Mouse (Mus musculus) liver, embryonic 15.5 days (tissue): Measurements from ENCODE around the gene Gda. TPM values are rescaled to one million over a fixed set of nuclear protein-coding genes. Genes with fewer than 3 reads are reported as not detected.

Source experiments
- ATAC-seq: fragments of 200-750 bp; cut with Nextera tagmentation; 2 replicates; pipeline ENCODE4 v1.8.0; 2017; ENCODE audit warnings: moderate number of reproducible peaks, mild to moderate bottlenecking, moderate library complexity; ENCODE audit not compliant: insufficient read depth
- H3K27ac ChIP-seq: fragments of 300-500 bp; sonication (generic); replicated peaks from 2 replicates; pipeline ENCODE4 v1.5.1; 2015; ENCODE audit warnings: mild to moderate bottlenecking, inconsistent platforms
- H3K27me3 ChIP-seq: fragments of 300-500 bp; sonication (generic); 2 replicates; pipeline ENCODE4 v1.6.1; 2015; ENCODE audit warnings: mild to moderate bottlenecking, inconsistent platforms
- H3K36me3 ChIP-seq: fragments of 300-500 bp; sonication (generic); replicated peaks from 2 replicates; pipeline ENCODE4 v1.6.1; 2015; ENCODE audit warnings: moderate library complexity, mild to moderate bottlenecking, inconsistent platforms
- H3K4me1 ChIP-seq: fragments of 300-500 bp; sonication (generic); replicated peaks from 2 replicates; pipeline ENCODE4 v1.6.1; 2015; ENCODE audit warnings: inconsistent platforms
- H3K4me2 ChIP-seq: fragments of 300-500 bp; sonication (generic); 2 replicates; pipeline ENCODE4 v1.6.1; 2015; ENCODE audit warnings: moderate library complexity, mild to moderate bottlenecking, inconsistent platforms
- H3K4me3 ChIP-seq: fragments of 300-500 bp; sonication (generic); replicated peaks from 2 replicates; pipeline ENCODE4 v1.5.1; 2015; ENCODE audit warnings: mild to moderate bottlenecking, inconsistent platforms
- H3K9ac ChIP-seq: fragments of 300-500 bp; sonication (generic); 2 replicates; pipeline ENCODE4 v1.6.1; 2015; ENCODE audit warnings: moderate library complexity, mild to moderate bottlenecking, inconsistent platforms
- H3K9me3 ChIP-seq: fragments of 300-500 bp; sonication (generic); replicated peaks from 2 replicates; pipeline ENCODE4 v1.6.1; 2016; ENCODE audit warnings: inconsistent platforms
- WGBS: fragments of 180-500 bp; shearing (Covaris S2); methylation state at CpG from one replicate; pipeline ENCODE4 v1.1.7; 2015; ENCODE audit warnings: mixed read lengths; ENCODE audit not compliant: insufficient replicate concordance; 5-methylcytosine and 5-hydroxymethylcytosine counted together
- polyA plus RNA-seq: library from polyadenylated mRNA; unstranded; fragments of >200 nt; fragmentation: Nextera tagmentation; extraction: Ambion mirVana; gene quantifications from 2 replicates; pipeline ENCODE4 v1.2.1, GENCODE M21; 2015

Gda gene
- polyA plus RNA-seq, 1 experiment from 2014 or later: 2.3 TPM

- H3K9ac ChIP-seq: no peak overlapping the region
- no peaks in the 10 kb centered on the region for H3K9me3 ChIP-seq
- H3K27me3 ChIP-seq: no peaks in the 10 kb centered on the region
- H3K4me3 ChIP-seq: no peak overlapping the region
- H3K27ac ChIP-seq: no peak overlapping the region
- no peaks in the 10 kb centered on the region for H3K36me3 ChIP-seq
- H3K4me1 ChIP-seq: no peaks in the 10 kb centered on the region
- H3K4me2 ChIP-seq: no peak overlapping the region
- no peak for ATAC-seq
- WGBS: 39% methylated on average over 2 of the region's 2 CpGs
Observed at GRCm38 (mm10) chr19:21482096-21482495, 8.9 kb upstream of the Gda start.

- no peaks in the 10 kb centered on the region for H3K27me3 ChIP-seq
- no peaks in the 10 kb centered on the region for H3K9me3 ChIP-seq
- no peaks in the 10 kb centered on the region for H3K4me1 ChIP-seq
- no peak overlapping the region for H3K27ac ChIP-seq
- H3K36me3 ChIP-seq: no peaks in the 10 kb centered on the region
- H3K9ac ChIP-seq: no peak overlapping the region
- H3K4me3 ChIP-seq: no peak overlapping the region
- H3K4me2 ChIP-seq: no peak overlapping the region
- WGBS: 72% methylated on average over 1 of the region's 1 CpGs
- no peak for ATAC-seq
Observed at GRCm38 (mm10) chr19:21481031-21481430, 7.8 kb upstream of the Gda start.

- no peak overlapping the region for H3K9ac ChIP-seq
- H3K9me3 ChIP-seq: no peaks in the 10 kb centered on the region
Observed at GRCm38 (mm10) chr19:21480053-21480419, 6.8 kb upstream of the Gda start.

GRCm38 (mm10) chr19:21479183-21480052 lies 6.2 kb upstream of the Gda start:
- no peak overlapping the region for H3K9ac ChIP-seq
- no peak overlapping the region for H3K4me2 ChIP-seq
- no peak overlapping the region for H3K4me3 ChIP-seq
- no peak for ATAC-seq
- 53% methylated on average over 18 of the region's 18 CpGs for WGBS
- no peaks in the 10 kb centered on the region for H3K4me1 ChIP-seq
- no peaks in the 10 kb centered on the region for H3K27me3 ChIP-seq
- no peak overlapping the region for H3K27ac ChIP-seq
- no peaks in the 10 kb centered on the region for H3K36me3 ChIP-seq
- H3K9me3 ChIP-seq: no peaks in the 10 kb centered on the region

More at GRCm38 (mm10) chr19:21480053-21480419, 6.8 kb upstream of the Gda start:
- Histone ChIP-seq H3K27ac (no peak overlapping the region), H3K4me3 (no peak overlapping the region), H3K4me1 (no peaks in the 10 kb centered on the region), H3K36me3 (no peaks in the 10 kb centered on the region), H3K4me2 (no peak overlapping the region), H3K27me3 (no peaks in the 10 kb centered on the region)
- WGBS: 60% methylated on average over 2 of the region's 2 CpGs
- ATAC-seq: no peak

GRCm38 (mm10) chr19:21478538-21478937 lies 5.3 kb upstream of the Gda start:
- no peaks in the 10 kb centered on the region for H3K36me3 ChIP-seq
- ATAC-seq: no peak
- H3K4me2 ChIP-seq: no peak overlapping the region
- H3K9me3 ChIP-seq: no peaks in the 10 kb centered on the region
- H3K9ac ChIP-seq: no peak overlapping the region
- WGBS: 34% methylated on average over 3 of the region's 3 CpGs
- no peak overlapping the region for H3K27ac ChIP-seq
- H3K4me1 ChIP-seq: no peaks in the 10 kb centered on the region
- H3K27me3 ChIP-seq: peaks cover 1% of the 10 kb centered on the region; the same call in 1 of the 2 replicates
- H3K4me3 ChIP-seq: no peak overlapping the region

- WGBS: 56% methylated on average over 2 of the region's 2 CpGs
- Histone ChIP-seq H3K4me2 (no peak overlapping the region), H3K27ac (no peak overlapping the region), H3K9me3 (no peaks in the 10 kb centered on the region), H3K4me1 (no peaks in the 10 kb centered on the region), H3K9ac (no peak overlapping the region), H3K36me3 (no peaks in the 10 kb centered on the region), H3K27me3 (peaks cover 9% of the 10 kb centered on the region), H3K4me3 (no peak overlapping the region)
- no peak for ATAC-seq
Observed at GRCm38 (mm10) chr19:21477780-21478179, 4.5 kb upstream of the Gda start.

GRCm38 (mm10) chr19:21476782-21477181 lies 3.5 kb upstream of the Gda start:
- H3K4me2 ChIP-seq: no peak overlapping the region
- no peaks in the 10 kb centered on the region for H3K9me3 ChIP-seq
- no peak overlapping the region for H3K27ac ChIP-seq
- no peak overlapping the region for H3K4me3 ChIP-seq
- ATAC-seq: no peak
- H3K9ac ChIP-seq: no peak overlapping the region
- H3K36me3 ChIP-seq: no peaks in the 10 kb centered on the region
- H3K4me1 ChIP-seq: no peaks in the 10 kb centered on the region; the same call in 1 of the 2 replicates
- WGBS: 46% methylated on average over 3 of the region's 3 CpGs
- H3K27me3 ChIP-seq: peaks cover 19% of the 10 kb centered on the region

GRCm38 (mm10) chr19:21472121-21472780 lies 994 bp downstream of the Gda start:
- Histone ChIP-seq H3K9ac (peak overlapping the region; percentile 25; the same call in 1 of the 2 replicates), H3K9me3 (no peaks in the 10 kb centered on the region), H3K4me3 (peak overlapping the region; percentile 48), H3K27ac (no peak overlapping the region), H3K4me2 (peak overlapping the region; percentile 59), H3K4me1 (no peaks in the 10 kb centered on the region; the same call in 1 of the 2 replicates), H3K27me3 (peaks cover 29% of the 10 kb centered on the region), H3K36me3 (no peaks in the 10 kb centered on the region)
- 2% methylated on average over 48 of the region's 48 CpGs for WGBS
- peak; percentile 44; the same call in 1 of the 2 replicates for ATAC-seq

- H3K4me3 ChIP-seq: no peak overlapping the region
- WGBS: 48% methylated on average over 5 of the region's 5 CpGs
- no peak overlapping the region for H3K4me2 ChIP-seq
- no peaks in the 10 kb centered on the region for H3K4me1 ChIP-seq
- no peaks in the 10 kb centered on the region for H3K27me3 ChIP-seq
- ATAC-seq: peak; percentile 49; the same call in 1 of the 2 replicates
- no peaks in the 10 kb centered on the region for H3K36me3 ChIP-seq
- H3K27ac ChIP-seq: no peak overlapping the region
- no peaks in the 10 kb centered on the region for H3K9me3 ChIP-seq
- no peak overlapping the region for H3K9ac ChIP-seq
Observed at GRCm38 (mm10) chr19:21461221-21461960, 11.9 kb downstream of the Gda start.

- Histone ChIP-seq H3K4me2 (no peak overlapping the region), H3K4me3 (no peak overlapping the region), H3K9ac (no peak overlapping the region), H3K36me3 (no peaks in the 10 kb centered on the region), H3K27ac (no peak overlapping the region), H3K4me1 (no peaks in the 10 kb centered on the region), H3K9me3 (no peaks in the 10 kb centered on the region), H3K27me3 (no peaks in the 10 kb centered on the region)
- ATAC-seq: no peak
- WGBS: 64% methylated on average over 4 of the region's 4 CpGs
Observed at GRCm38 (mm10) chr19:21457461-21457860, 15.8 kb downstream of the Gda start.

GRCm38 (mm10) chr19:21441787-21442186 lies 31.5 kb downstream of the Gda start:
- H3K4me2 ChIP-seq: no peak overlapping the region
- 18% methylated on average over 3 of the region's 3 CpGs for WGBS

More at GRCm38 (mm10) chr19:21441787-21442186, 31.5 kb downstream of the Gda start:
- H3K27ac ChIP-seq: no peak overlapping the region
- no peak overlapping the region for H3K9ac ChIP-seq
- no peaks in the 10 kb centered on the region for H3K36me3 ChIP-seq
- no peak for ATAC-seq
- no peaks in the 10 kb centered on the region for H3K9me3 ChIP-seq
- H3K27me3 ChIP-seq: no peaks in the 10 kb centered on the region
- 0 out of 2 replicates have a peak, but pooled peaks cover 3% of the 10 kb centered on the region for H3K4me1 ChIP-seq
- H3K4me3 ChIP-seq: no peak overlapping the region
